Mouse (Mus musculus): ENCODE data around the gene Rps8.

Gene Rps8

GRCm38 (mm10) chr4:117148815-117149214, 7.2 kb downstream of the Rps8 start:
- DNase-seq (ENCODE audit: low spot score) = no peak

GRCm38 (mm10) chr4:117148047-117148713, 7.9 kb downstream of the Rps8 start:
- no peak for DNase-seq (ENCODE audit: low spot score)

GRCm38 (mm10) chr4:117146176-117146575, 9.9 kb downstream of the Rps8 start:
- peak; percentile 92 for DNase-seq (ENCODE audit: low spot score)

- no peak for DNase-seq (ENCODE audit: low spot score)
Measured at GRCm38 (mm10) chr4:117145248-117145647, 10.8 kb downstream of the Rps8 start.

- no peak for DNase-seq (ENCODE audit: low spot score)
Measured at GRCm38 (mm10) chr4:117143023-117143422, 13.0 kb downstream of the Rps8 start.

- DNase-seq (ENCODE audit: low spot score) = no peak
Measured at GRCm38 (mm10) chr4:117140613-117141012, 15.4 kb downstream of the Rps8 start.

- DNase-seq (ENCODE audit: low spot score) = no peak
Measured at GRCm38 (mm10) chr4:117139217-117139612, 16.8 kb downstream of the Rps8 start.

GRCm38 (mm10) chr4:117138295-117139216, 17.5 kb downstream of the Rps8 start:
- DNase-seq (ENCODE audit: low spot score) = no peak

- DNase-seq (ENCODE audit: low spot score) = peak; percentile 68
Measured at GRCm38 (mm10) chr4:117136034-117136433, 20.0 kb downstream of the Rps8 start.

- no peak for DNase-seq (ENCODE audit: low spot score)
Measured at GRCm38 (mm10) chr4:117134601-117134995, 21.4 kb downstream of the Rps8 start.

- DNase-seq (ENCODE audit: low spot score) = peak; percentile 98
Measured at GRCm38 (mm10) chr4:117133817-117134600, 22.0 kb downstream of the Rps8 start, which contains the start of gene Plk3. Plk3 (minus strand) TSS chr4:117133963.

- DNase-seq (ENCODE audit: low spot score) = no peak
Measured at GRCm38 (mm10) chr4:117133366-117133796, 22.7 kb downstream of the Rps8 start.

- no peak for DNase-seq (ENCODE audit: low spot score)
Measured at GRCm38 (mm10) chr4:117132794-117133143, 23.3 kb downstream of the Rps8 start.

GRCm38 (mm10) chr4:117131890-117132793, 23.9 kb downstream of the Rps8 start:
- DNase-seq (ENCODE audit: low spot score) = no peak

GRCm38 (mm10) chr4:117131198-117131597, 24.8 kb downstream of the Rps8 start:
- DNase-seq (ENCODE audit: low spot score) = no peak

GRCm38 (mm10) chr4:117130790-117131189, 25.3 kb downstream of the Rps8 start:
- no peak for DNase-seq (ENCODE audit: low spot score)

GRCm38 (mm10) chr4:117127991-117128686, 27.9 kb downstream of the Rps8 start:
- DNase-seq (ENCODE audit: low spot score) = no peak

GRCm38 (mm10) chr4:117126675-117127290, 29.3 kb downstream of the Rps8 start, which contains the start of gene Tctex1d4:
Tctex1d4 (plus strand) TSS chr4:117126794.
- peak; percentile 54 for DNase-seq (ENCODE audit: low spot score)

GRCm38 (mm10) chr4:117125910-117126674, 30.0 kb downstream of the Rps8 start:
- DNase-seq (ENCODE audit: low spot score) = peak; percentile 84
